Mouse (Mus musculus) left cerebral cortex, postnatal 10 days (tissue): ENCODE data around the gene St3gal3. TPM values are rescaled to one million over a fixed set of nuclear protein-coding genes. Genes with fewer than 3 reads are reported as not detected.

ENCODE experiments used
- DNase-seq, 2 experiments: peaks; one replicate each; pipeline ENCODE4 v3.0.0; 2021 to 2022; ENCODE audit warnings: low spot score in 2 of 2, mixed read lengths in 1 of 2; ENCODE audit errors: extremely low spot score in 1 of 2
- intact Hi-C: fragments of 180-260 bp; cut with DNase I; formaldehyde crosslinking; loops from one replicate; pipeline ENCODE4 v1.15.1; 2025
- total RNA-seq, 2 experiments: library from RNA; stranded (reverse); gene quantifications; 2 replicates each; pipeline ENCODE4 v1.2.3; 2021

St3gal3 gene
- total RNA-seq, 2 experiments from 2014 or later, result 36.8 to 40.2 TPM

GRCm38 (mm10) chr4:118070255-118071234 is 64.2 kb downstream of the St3gal3 start:
- no peak for DNase-seq
- intact Hi-C loops, result no loop called here

GRCm38 (mm10) chr4:118061809-118062463 is 72.8 kb downstream of the St3gal3 start:
- DNase-seq, result no peak
- intact Hi-C loops, result no loop called here

GRCm38 (mm10) chr4:118060915-118061530 is 73.7 kb downstream of the St3gal3 start:
- no peak for DNase-seq
- intact Hi-C loops, result no loop called here

- intact Hi-C loops, result no loop called here
Observed at GRCm38 (mm10) chr4:118059816-118060475, 74.8 kb downstream of the St3gal3 start.

GRCm38 (mm10) chr4:118058116-118058677 is 76.5 kb downstream of the St3gal3 start:
- DNase-seq, result no peak
- intact Hi-C loops, result no loop called here

More at GRCm38 (mm10) chr4:118059816-118060475, 74.8 kb downstream of the St3gal3 start:
- DNase-seq, result no peak

GRCm38 (mm10) chr4:118057076-118057475 is 77.6 kb downstream of the St3gal3 start:
- intact Hi-C loops, result no loop called here
- DNase-seq, result no peak

GRCm38 (mm10) chr4:118054615-118055014 is 80.1 kb downstream of the St3gal3 start:
- intact Hi-C loops, result no loop called here
- no peak for DNase-seq

- intact Hi-C loops, result no loop called here
- no peak for DNase-seq
Observed at GRCm38 (mm10) chr4:118053904-118054303, 80.8 kb downstream of the St3gal3 start.

- intact Hi-C loops, result no loop called here
- no peak for DNase-seq
Observed at GRCm38 (mm10) chr4:118049606-118050302, 85.0 kb downstream of the St3gal3 start.

- intact Hi-C loops, result no loop called here
Observed at GRCm38 (mm10) chr4:118044510-118044909, 90.2 kb downstream of the St3gal3 start.

GRCm38 (mm10) chr4:118043331-118044002 is 91.2 kb downstream of the St3gal3 start:
- no peak for DNase-seq
- intact Hi-C loops, result no loop called here

More at GRCm38 (mm10) chr4:118044510-118044909, 90.2 kb downstream of the St3gal3 start:
- DNase-seq, result no peak

- no peak for DNase-seq
- intact Hi-C loops, result no loop called here
Observed at GRCm38 (mm10) chr4:118042671-118043320, 91.9 kb downstream of the St3gal3 start.

- intact Hi-C loops, result no loop called here
- DNase-seq, result no peak
Observed at GRCm38 (mm10) chr4:118041145-118041544, 93.6 kb downstream of the St3gal3 start.

- no peak for DNase-seq
- intact Hi-C loops, result no loop called here
Observed at GRCm38 (mm10) chr4:118040650-118041049, 94.1 kb downstream of the St3gal3 start.

GRCm38 (mm10) chr4:118039964-118040363 is 94.8 kb downstream of the St3gal3 start:
- intact Hi-C loops, result no loop called here
- DNase-seq, result no peak

GRCm38 (mm10) chr4:118038023-118038422 is 96.7 kb downstream of the St3gal3 start:
- intact Hi-C loops, result no loop called here
- no peak for DNase-seq

- intact Hi-C loops, result no loop called here
- DNase-seq, result no peak
Observed at GRCm38 (mm10) chr4:118037406-118037805, 97.3 kb downstream of the St3gal3 start.
